Mouse (Mus musculus) natural killer cell, adult 2 months (primary cell): ENCODE measurements around the gene Rab25.
A peak's percentile ranks its signal among the peaks of the same experiment; 100 is the strongest.

Experiments used
- DNase-seq, 2 experiments: peaks; one replicate each; pipeline ENCODE4 v3.0.0; 2022; ENCODE audit warnings: low spot score in 2 of 2

Gene Rab25

GRCm38 (mm10) chr3:88541622-88542401 is 6.3 kb downstream of the Rab25 start:
- no peak for DNase-seq

GRCm38 (mm10) chr3:88540085-88540484 is 8.0 kb downstream of the Rab25 start:
- no peak for DNase-seq

GRCm38 (mm10) chr3:88539397-88539796 is 8.7 kb downstream of the Rab25 start:
- no peak for DNase-seq

- no peak for DNase-seq
Measured at GRCm38 (mm10) chr3:88538271-88539145, 9.6 kb downstream of the Rab25 start.

- DNase-seq: no peak
Measured at GRCm38 (mm10) chr3:88537146-88537545, 11.0 kb downstream of the Rab25 start.

- no peak for DNase-seq
Measured at GRCm38 (mm10) chr3:88536103-88536930, 11.8 kb downstream of the Rab25 start.

GRCm38 (mm10) chr3:88535527-88535926 is 12.6 kb downstream of the Rab25 start:
- DNase-seq: no peak

GRCm38 (mm10) chr3:88535005-88535404 is 13.1 kb downstream of the Rab25 start:
- DNase-seq: no peak

- no peak for DNase-seq
Measured at GRCm38 (mm10) chr3:88533706-88534105, 14.4 kb downstream of the Rab25 start.

GRCm38 (mm10) chr3:88532689-88533511 is 15.2 kb downstream of the Rab25 start:
- DNase-seq: no peak

- no peak for DNase-seq
Measured at GRCm38 (mm10) chr3:88532299-88532674, 15.8 kb downstream of the Rab25 start, which contains the start of gene Mex3a. Mex3a (plus strand) TSS chr3:88532395.

- DNase-seq: peak; percentile 68 to 72
Measured at GRCm38 (mm10) chr3:88531348-88532298, 16.5 kb downstream of the Rab25 start.

- no peak for DNase-seq
Measured at GRCm38 (mm10) chr3:88530082-88530864, 17.8 kb downstream of the Rab25 start.

GRCm38 (mm10) chr3:88529204-88530000 is 18.7 kb downstream of the Rab25 start:
- DNase-seq: no peak

- no peak for DNase-seq
Measured at GRCm38 (mm10) chr3:88528646-88529045, 19.5 kb downstream of the Rab25 start.

- no peak for DNase-seq
Measured at GRCm38 (mm10) chr3:88527565-88527964, 20.5 kb downstream of the Rab25 start.

- DNase-seq: peak; percentile 74 to 84
Measured at GRCm38 (mm10) chr3:88526157-88527131, 21.7 kb downstream of the Rab25 start.
